Mouse (Mus musculus): ENCODE measurements around the gene Knstrn.

Knstrn gene

GRCm38 (mm10) chr2:118791591-118792258 lies 22.1 kb upstream of the Knstrn start:
- DNase-seq: peak; percentile 48 to 67

- DNase-seq: peak in 1 of 2 experiments; percentile 37
Observed at GRCm38 (mm10) chr2:118792259-118792613, 21.6 kb upstream of the Knstrn start.

- DNase-seq: no peak
Observed at GRCm38 (mm10) chr2:118793636-118794035, 20.2 kb upstream of the Knstrn start.

GRCm38 (mm10) chr2:118802542-118803118 lies 11.2 kb upstream of the Knstrn start:
- DNase-seq: no peak

GRCm38 (mm10) chr2:118804474-118804873 lies 9.3 kb upstream of the Knstrn start:
- DNase-seq: no peak

GRCm38 (mm10) chr2:118805137-118805536 lies 8.7 kb upstream of the Knstrn start:
- DNase-seq: no peak

- DNase-seq: no peak
Observed at GRCm38 (mm10) chr2:118805756-118806155, 8.0 kb upstream of the Knstrn start.

- peak; percentile 75 to 79 for DNase-seq
Observed at GRCm38 (mm10) chr2:118806860-118807259, 6.9 kb upstream of the Knstrn start.

- DNase-seq: no peak
Observed at GRCm38 (mm10) chr2:118810861-118811260, 2.9 kb upstream of the Knstrn start.

GRCm38 (mm10) chr2:118812724-118813123 lies 1.1 kb upstream of the Knstrn start:
- DNase-seq: no peak

- DNase-seq: no peak
Observed at GRCm38 (mm10) chr2:118822800-118823199, 9.0 kb downstream of the Knstrn start.

GRCm38 (mm10) chr2:118824396-118824795 lies 10.6 kb downstream of the Knstrn start:
- DNase-seq: no peak

GRCm38 (mm10) chr2:118829096-118829495 lies 15.3 kb downstream of the Knstrn start:
- no peak for DNase-seq

- DNase-seq: no peak
Observed at GRCm38 (mm10) chr2:118834061-118834460, 20.3 kb downstream of the Knstrn start.

GRCm38 (mm10) chr2:118835115-118835514 lies 21.3 kb downstream of the Knstrn start:
- DNase-seq: no peak

- DNase-seq: no peak
Observed at GRCm38 (mm10) chr2:118838330-118838729, 24.5 kb downstream of the Knstrn start.

- no peak for DNase-seq
Observed at GRCm38 (mm10) chr2:118841186-118841585, 27.4 kb downstream of the Knstrn start.

GRCm38 (mm10) chr2:118841774-118842173 lies 28.0 kb downstream of the Knstrn start:
- DNase-seq: no peak

- DNase-seq: no peak
Observed at GRCm38 (mm10) chr2:118844427-118844826, 30.6 kb downstream of the Knstrn start.

- peak; percentile 22 to 57 for DNase-seq
Observed at GRCm38 (mm10) chr2:118846246-118846645, 32.4 kb downstream of the Knstrn start.

- no peak for DNase-seq
Observed at GRCm38 (mm10) chr2:118851756-118852155, 38.0 kb downstream of the Knstrn start.

GRCm38 (mm10) chr2:118861454-118862339 lies 47.9 kb downstream of the Knstrn start, which contains the start of gene Ivd:
Ivd (plus strand) TSS chr2:118861954.
- peak; percentile 92 to 95 for DNase-seq

GRCm38 (mm10) chr2:118862340-118862675 lies 48.5 kb downstream of the Knstrn start:
- DNase-seq: no peak

GRCm38 (mm10) chr2:118870601-118871000 lies 56.8 kb downstream of the Knstrn start:
- no peak for DNase-seq

Measured in cerebellum, postnatal 25 days (tissue).